Mouse (Mus musculus): ENCODE measurements around the gene Cebpzos. TPM values are rescaled to one million over a fixed set of nuclear protein-coding genes. Genes with fewer than 3 reads are reported as not detected.

The Cebpzos gene
- polyA plus RNA-seq (2014; fragmentation: Nextera tagmentation; extraction: Ambion mirVana), result 80.6 and 95.3 TPM in 2 replicates

DNA sequence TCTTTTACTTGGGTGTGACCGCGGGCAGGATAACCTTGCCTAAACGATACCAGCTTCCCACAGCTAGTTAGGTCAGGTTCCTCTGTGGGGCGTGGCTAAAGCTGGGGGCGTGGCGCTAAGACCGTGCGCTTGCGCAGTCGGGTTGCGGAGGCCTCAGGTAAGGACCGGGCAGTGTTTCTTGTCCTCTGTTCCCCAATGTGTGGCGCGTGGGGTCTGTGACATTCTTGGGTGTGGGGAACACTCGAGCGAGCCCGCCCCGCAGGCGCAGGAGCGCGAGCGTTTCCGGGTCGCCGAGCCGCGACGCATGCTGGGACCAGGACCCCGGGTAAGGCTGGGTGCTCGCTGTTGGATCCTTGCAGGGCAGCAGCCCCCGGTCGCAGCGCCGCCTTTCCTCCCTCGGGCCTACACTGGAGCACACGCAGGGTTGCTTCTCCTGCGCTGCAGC lies at the start of gene Cebpzos:
Gene Cebpzos, plus strand, starts transcription at position 132 of the 445 bp plus-strand sequence.
- Histone ChIP-seq H3K27me3 (replicated peaks; ENCODE audit: control insufficient read depth, insufficient read depth, low read length) (no peaks in the 10 kb centered on the region), H3K4me1 (replicated peaks; ENCODE audit: control insufficient read depth, insufficient read depth, low read length) (peaks cover 10% of the 10 kb centered on the region; the same call in 1 of the 2 replicates), H3K9ac (ENCODE audit: low read depth, low read length) (peak within 1 kb of the TSS; percentile 64), H3K4me2 (peak within 1 kb of the TSS; percentile 66), H3K27ac (ENCODE audit: low read depth, low read length) (peak within 1 kb of the TSS; percentile 66), H3K4me3 (ENCODE audit: low read depth, low read length) (peak within 1 kb of the TSS; percentile 62), H3K36me3 (ENCODE audit: control insufficient read depth, insufficient read depth, low read length) (peaks cover 7% of the 10 kb centered on the region), H3K9me3 (ENCODE audit: control insufficient read depth, low read length) (no peaks in the 10 kb centered on the region)
- DNase-seq (ENCODE audit: low spot score) (peak; percentile 90), ATAC-seq (replicated peaks; ENCODE audit: low FRiP score) (peak; percentile 93)
- WGBS, result 1% methylated on average over 37 of the region's 37 CpGs

DNA sequence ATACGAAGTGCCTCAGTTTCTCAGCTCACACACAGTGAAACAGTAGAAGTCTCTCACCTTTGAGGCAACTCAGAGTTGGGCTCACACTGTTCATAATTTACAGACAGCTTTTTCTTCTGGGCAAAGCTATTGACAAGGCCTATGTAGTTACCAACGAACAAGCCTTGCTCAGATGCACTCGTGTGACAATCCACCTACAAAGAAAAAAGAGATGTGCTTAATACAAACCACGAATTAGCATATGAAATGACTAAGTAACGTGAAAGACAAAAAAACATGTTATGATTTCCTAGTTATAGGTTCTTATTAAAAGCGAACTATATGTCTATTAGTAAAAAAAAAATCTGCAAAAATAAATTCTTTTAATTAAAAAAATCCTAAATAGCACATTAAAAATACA lies 42.4 kb upstream of the Cebpzos start:
- Histone ChIP-seq H3K4me1 (replicated peaks; ENCODE audit: control insufficient read depth, insufficient read depth, low read length) (no peaks in the 10 kb centered on the region), H3K36me3 (ENCODE audit: control insufficient read depth, insufficient read depth, low read length) (peaks cover 15% of the 10 kb centered on the region; the same call in 1 of the 2 replicates), H3K9me3 (ENCODE audit: control insufficient read depth, low read length) (no peaks in the 10 kb centered on the region), H3K4me3 (ENCODE audit: low read depth, low read length) (no peak overlapping the region), H3K27ac (ENCODE audit: low read depth, low read length) (no peak overlapping the region), H3K27me3 (replicated peaks; ENCODE audit: control insufficient read depth, insufficient read depth, low read length) (no peaks in the 10 kb centered on the region), H3K4me2 (no peak overlapping the region), H3K9ac (ENCODE audit: low read depth, low read length) (no peak overlapping the region)
- DNase-seq (ENCODE audit: low spot score) (no peak), ATAC-seq (replicated peaks; ENCODE audit: low FRiP score) (no peak)
- WGBS, result 92% methylated on average over 6 of the region's 6 CpGs

GRCm38 (mm10) chr17:78881878-78882304 lies 34.4 kb upstream of the Cebpzos start:
- peak overlapping the region; percentile 47 for H3K27ac ChIP-seq (ENCODE audit: low read depth, low read length)
- DNase-seq (ENCODE audit: low spot score) (peak; percentile 45), ATAC-seq (replicated peaks; ENCODE audit: low FRiP score) (peak; percentile 56)
- 13% methylated on average over 4 of the region's 7 CpGs for WGBS
- peak overlapping the region; percentile 72 for H3K4me2 ChIP-seq
- H3K36me3 ChIP-seq (ENCODE audit: control insufficient read depth, insufficient read depth, low read length), result peaks cover 6% of the 10 kb centered on the region; the same call in 1 of the 2 replicates
- H3K9ac ChIP-seq (ENCODE audit: low read depth, low read length), result peak overlapping the region; percentile 79
- peaks cover 4% of the 10 kb centered on the region; the same call in 1 of the 2 replicates for H3K4me1 ChIP-seq (replicated peaks; ENCODE audit: control insufficient read depth, insufficient read depth, low read length)
- no peaks in the 10 kb centered on the region for H3K27me3 ChIP-seq (replicated peaks; ENCODE audit: control insufficient read depth, insufficient read depth, low read length)
- peak overlapping the region; percentile 69 for H3K4me3 ChIP-seq (ENCODE audit: low read depth, low read length)
- no peaks in the 10 kb centered on the region for H3K9me3 ChIP-seq (ENCODE audit: control insufficient read depth, low read length)

DNA sequence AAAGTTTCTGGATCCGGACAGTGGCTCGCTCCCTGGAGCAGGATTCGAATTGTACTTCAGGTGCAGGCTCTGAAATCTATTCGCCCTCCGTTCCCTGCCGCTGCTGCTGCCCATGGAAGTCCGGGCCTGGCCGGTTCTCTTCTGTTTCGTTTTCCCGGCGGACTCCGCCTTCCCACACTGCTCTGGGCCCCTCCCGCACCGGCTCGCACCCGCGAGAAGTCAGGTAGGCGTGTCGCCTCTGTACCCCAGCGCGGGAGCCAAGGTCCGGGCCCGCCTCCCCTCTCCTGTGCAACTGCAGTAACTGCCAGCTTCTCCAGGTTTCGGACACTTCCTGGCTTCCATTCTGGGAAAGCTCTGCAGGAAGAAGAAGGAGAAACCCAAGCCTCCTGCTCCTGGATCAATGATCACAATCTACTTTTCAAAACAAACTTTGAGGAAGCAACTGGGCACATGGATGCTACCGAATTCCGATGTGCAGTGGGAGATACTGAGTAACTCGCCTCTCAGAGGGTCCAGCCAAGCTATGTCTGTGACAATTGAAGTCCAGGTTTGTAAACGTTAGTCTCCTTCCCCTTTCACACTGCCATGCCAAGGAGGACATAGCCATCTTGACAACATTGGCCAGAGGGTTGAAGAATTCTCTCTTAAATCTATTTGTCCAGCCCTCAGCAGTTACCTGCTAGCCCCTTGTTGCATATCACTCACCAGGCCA lies 33.7 kb upstream of the Cebpzos start, which contains the start of gene Eif2ak2:
Gene Eif2ak2, minus strand, starts transcription at position 173 of the 712 bp plus-strand sequence.
- peak within 1 kb of the TSS; percentile 69 for H3K4me3 ChIP-seq (ENCODE audit: low read depth, low read length)
- H3K27ac ChIP-seq (ENCODE audit: low read depth, low read length), result peak within 1 kb of the TSS; percentile 47
- H3K9me3 ChIP-seq (ENCODE audit: control insufficient read depth, low read length), result no peaks in the 10 kb centered on the region
- DNase-seq (ENCODE audit: low spot score) (peak; percentile 84), ATAC-seq (replicated peaks; ENCODE audit: low FRiP score) (peak; percentile 100)
- H3K4me2 ChIP-seq, result peak within 1 kb of the TSS; percentile 72
- H3K9ac ChIP-seq (ENCODE audit: low read depth, low read length), result peak within 1 kb of the TSS; percentile 79
- WGBS, result 2% methylated on average over 28 of the region's 28 CpGs
- H3K4me1 ChIP-seq (replicated peaks; ENCODE audit: control insufficient read depth, insufficient read depth, low read length), result peaks cover 4% of the 10 kb centered on the region; the same call in 1 of the 2 replicates
- H3K27me3 ChIP-seq (replicated peaks; ENCODE audit: control insufficient read depth, insufficient read depth, low read length), result no peaks in the 10 kb centered on the region
- peaks cover 4% of the 10 kb centered on the region; the same call in 1 of the 2 replicates for H3K36me3 ChIP-seq (ENCODE audit: control insufficient read depth, insufficient read depth, low read length)

DNA sequence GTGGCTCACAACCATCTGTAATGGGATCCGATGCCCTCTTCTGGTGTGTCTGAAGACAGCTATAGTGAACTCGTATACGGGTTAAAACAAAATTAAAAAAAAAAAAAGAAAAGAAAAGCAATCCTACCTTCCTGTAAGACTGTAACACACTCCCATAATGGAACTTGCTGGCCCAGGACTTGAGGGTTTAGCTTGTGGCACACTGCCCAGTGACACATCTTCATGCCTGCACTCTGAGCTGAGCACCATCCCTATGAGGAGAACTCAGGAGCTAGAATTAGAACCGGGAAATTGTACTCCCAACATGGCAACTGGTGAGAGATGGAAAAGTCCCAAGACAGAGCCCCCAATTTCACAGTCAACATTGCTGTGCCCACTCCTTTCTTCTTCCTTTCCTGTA lies 33.0 kb upstream of the Cebpzos start:
- no peak for ATAC-seq (replicated peaks; ENCODE audit: low FRiP score)
- no peak overlapping the region for H3K27ac ChIP-seq (ENCODE audit: low read depth, low read length)
- H3K27me3 ChIP-seq (replicated peaks; ENCODE audit: control insufficient read depth, insufficient read depth, low read length), result no peaks in the 10 kb centered on the region
- no peak for DNase-seq (ENCODE audit: low spot score)
- no peak overlapping the region for H3K4me3 ChIP-seq (ENCODE audit: low read depth, low read length)
- no peak overlapping the region for H3K9ac ChIP-seq (ENCODE audit: low read depth, low read length)
- H3K4me1 ChIP-seq (replicated peaks; ENCODE audit: control insufficient read depth, insufficient read depth, low read length), result peaks cover 4% of the 10 kb centered on the region; the same call in 1 of the 2 replicates
- H3K4me2 ChIP-seq, result no peak overlapping the region
- 87% methylated on average over 4 of the region's 4 CpGs for WGBS
- no peaks in the 10 kb centered on the region for H3K9me3 ChIP-seq (ENCODE audit: control insufficient read depth, low read length)
- H3K36me3 ChIP-seq (ENCODE audit: control insufficient read depth, insufficient read depth, low read length), result no peaks in the 10 kb centered on the region

DNA sequence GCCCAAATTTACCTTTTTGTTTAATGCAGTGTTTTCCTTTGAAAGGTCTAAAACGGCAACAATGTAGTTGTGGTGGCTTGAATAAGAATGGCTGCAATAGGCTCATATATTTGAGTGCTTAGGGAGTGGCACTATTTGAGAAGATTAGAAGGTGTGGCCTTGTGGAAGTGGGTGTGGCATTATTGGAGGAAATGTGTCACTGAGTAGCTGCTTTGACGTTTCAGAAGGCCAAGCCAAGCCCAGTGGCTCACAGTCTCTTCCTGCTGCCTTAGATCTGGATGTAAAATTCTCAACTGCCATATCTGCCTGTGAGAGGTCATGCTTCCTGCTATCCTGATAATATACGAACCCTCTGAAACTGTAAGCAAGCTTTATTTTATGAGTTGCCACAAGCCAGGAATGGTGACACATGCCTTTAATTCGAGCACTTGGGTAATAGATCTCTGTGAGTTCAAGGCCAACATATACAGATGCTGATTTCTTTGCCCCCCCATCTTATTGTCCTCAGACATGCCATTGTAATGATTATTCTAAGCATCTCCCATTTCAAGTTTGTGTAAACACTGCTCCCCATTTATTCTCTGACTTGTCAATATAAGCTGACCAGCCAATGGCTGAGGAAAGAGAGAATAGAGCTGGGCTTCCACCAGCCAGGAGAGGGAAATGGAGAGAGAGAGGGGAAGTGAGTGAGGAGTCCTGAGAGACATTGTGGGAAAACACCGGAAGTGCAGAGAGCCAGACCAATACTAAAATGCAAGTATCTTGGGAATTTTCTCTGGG lies 30.8 kb upstream of the Cebpzos start:
- no peaks in the 10 kb centered on the region for H3K27me3 ChIP-seq (replicated peaks; ENCODE audit: control insufficient read depth, insufficient read depth, low read length)
- H3K4me2 ChIP-seq, result no peak overlapping the region
- H3K9ac ChIP-seq (ENCODE audit: low read depth, low read length), result no peak overlapping the region
- no peaks in the 10 kb centered on the region for H3K9me3 ChIP-seq (ENCODE audit: control insufficient read depth, low read length)
- no peaks in the 10 kb centered on the region for H3K36me3 ChIP-seq (ENCODE audit: control insufficient read depth, insufficient read depth, low read length)
- 75% methylated on average over 5 of the region's 5 CpGs for WGBS
- no peak overlapping the region for H3K27ac ChIP-seq (ENCODE audit: low read depth, low read length)
- no peak overlapping the region for H3K4me3 ChIP-seq (ENCODE audit: low read depth, low read length)
- no peak for DNase-seq (ENCODE audit: low spot score)
- peaks cover 4% of the 10 kb centered on the region; the same call in 1 of the 2 replicates for H3K4me1 ChIP-seq (replicated peaks; ENCODE audit: control insufficient read depth, insufficient read depth, low read length)
- no peak for ATAC-seq (replicated peaks; ENCODE audit: low FRiP score)

GRCm38 (mm10) chr17:78888554-78888953 lies 27.7 kb upstream of the Cebpzos start:
- H3K27me3 ChIP-seq (replicated peaks; ENCODE audit: control insufficient read depth, insufficient read depth, low read length), result no peaks in the 10 kb centered on the region
- no peak overlapping the region for H3K27ac ChIP-seq (ENCODE audit: low read depth, low read length)
- no peak overlapping the region for H3K4me2 ChIP-seq
- ATAC-seq (replicated peaks; ENCODE audit: low FRiP score), result no peak
- H3K9ac ChIP-seq (ENCODE audit: low read depth, low read length), result no peak overlapping the region
- DNase-seq (ENCODE audit: low spot score), result no peak
- no peaks in the 10 kb centered on the region for H3K36me3 ChIP-seq (ENCODE audit: control insufficient read depth, insufficient read depth, low read length)
- no peaks in the 10 kb centered on the region for H3K9me3 ChIP-seq (ENCODE audit: control insufficient read depth, low read length)
- no peaks in the 10 kb centered on the region for H3K4me1 ChIP-seq (replicated peaks; ENCODE audit: control insufficient read depth, insufficient read depth, low read length)
- WGBS, result 71% methylated on average over 4 of the region's 4 CpGs
- H3K4me3 ChIP-seq (ENCODE audit: low read depth, low read length), result no peak overlapping the region

- Histone ChIP-seq H3K9ac (ENCODE audit: low read depth, low read length) (no peak overlapping the region), H3K9me3 (ENCODE audit: control insufficient read depth, low read length) (no peaks in the 10 kb centered on the region), H3K4me2 (no peak overlapping the region), H3K27me3 (replicated peaks; ENCODE audit: control insufficient read depth, insufficient read depth, low read length) (no peaks in the 10 kb centered on the region), H3K36me3 (ENCODE audit: control insufficient read depth, insufficient read depth, low read length) (no peaks in the 10 kb centered on the region), H3K27ac (ENCODE audit: low read depth, low read length) (no peak overlapping the region), H3K4me1 (replicated peaks; ENCODE audit: control insufficient read depth, insufficient read depth, low read length) (no peaks in the 10 kb centered on the region), H3K4me3 (ENCODE audit: low read depth, low read length) (no peak overlapping the region)
- ATAC-seq (replicated peaks; ENCODE audit: low FRiP score), result no peak
- WGBS, result 43% methylated on average over 3 of the region's 3 CpGs
- DNase-seq (ENCODE audit: low spot score), result no peak
Measured at GRCm38 (mm10) chr17:78889184-78889583, 27.1 kb upstream of the Cebpzos start.
